Mouse (Mus musculus) right cerebral cortex, adult 18-20 months (tissue): ENCODE results near the gene Slc43a3.
"Not testable (repeated sequence)": the region's sequence is repeated elsewhere in the genome, so short reads cannot be mapped to it uniquely, and the experiment has no call there.

Source experiments
- DNase-seq: peaks from one replicate; pipeline ENCODE4 v3.0.0; 2022; ENCODE audit warnings: mixed read lengths

The Slc43a3 gene

GRCm38 (mm10) chr2:84936474-84937429 is at the start of gene Slc43a3:
Gene Slc43a3, plus strand, starts transcription at chr2:84936579.
- DNase-seq = no peak

- no peak for DNase-seq
These were observed 49.5 kb upstream of the Slc43a3 start for GRCm38 (mm10) chr2:84886821-84887281.

- no peak for DNase-seq
These were observed 48.7 kb upstream of the Slc43a3 start for GRCm38 (mm10) chr2:84887411-84888271.

- peak; percentile 84 for DNase-seq
These were observed 47.6 kb upstream of the Slc43a3 start for GRCm38 (mm10) chr2:84888657-84889315.

- peak; percentile 33 for DNase-seq
These were observed 46.9 kb upstream of the Slc43a3 start for GRCm38 (mm10) chr2:84889316-84890044.

- DNase-seq = peak; percentile 75
These were observed 46.4 kb upstream of the Slc43a3 start for GRCm38 (mm10) chr2:84890045-84890340.

GRCm38 (mm10) chr2:84893359-84893758 is 43.0 kb upstream of the Slc43a3 start:
- DNase-seq = no peak

GRCm38 (mm10) chr2:84895495-84896198 is 40.7 kb upstream of the Slc43a3 start:
- no peak for DNase-seq

GRCm38 (mm10) chr2:84896686-84897085 is 39.7 kb upstream of the Slc43a3 start:
- DNase-seq = not testable (repeated sequence)

- no peak for DNase-seq
These were observed 23.7 kb upstream of the Slc43a3 start for GRCm38 (mm10) chr2:84912722-84913121.

- DNase-seq = no peak
These were observed 22.5 kb upstream of the Slc43a3 start for GRCm38 (mm10) chr2:84913881-84914280.

- no peak for DNase-seq
These were observed 21.0 kb upstream of the Slc43a3 start for GRCm38 (mm10) chr2:84915330-84915729.

- DNase-seq = no peak
These were observed 19.6 kb upstream of the Slc43a3 start for GRCm38 (mm10) chr2:84916548-84917320.

- DNase-seq = no peak
These were observed 18.2 kb upstream of the Slc43a3 start for GRCm38 (mm10) chr2:84918188-84918587.

GRCm38 (mm10) chr2:84919601-84920108 is 16.7 kb upstream of the Slc43a3 start:
- DNase-seq = no peak

GRCm38 (mm10) chr2:84930186-84930585 is 6.2 kb upstream of the Slc43a3 start:
- no peak for DNase-seq

- DNase-seq = no peak
These were observed 2.3 kb upstream of the Slc43a3 start for GRCm38 (mm10) chr2:84933992-84934648.

- no peak for DNase-seq
These were observed 1.8 kb upstream of the Slc43a3 start for GRCm38 (mm10) chr2:84934649-84935007.

- no peak for DNase-seq
These were observed 1.3 kb upstream of the Slc43a3 start for GRCm38 (mm10) chr2:84935065-84935464.

- DNase-seq = no peak
These were observed 1.2 kb downstream of the Slc43a3 start for GRCm38 (mm10) chr2:84937491-84938150.
